Mouse (Mus musculus) fibroblast of lung, adult 2 months (primary cell): ENCODE data around the gene Olfr1377.
"Not testable (repeated sequence)": the region's sequence is repeated elsewhere in the genome, so short reads cannot be mapped to it uniquely, and the experiment has no call there.

Experiments
- DNase-seq: peaks from one replicate; pipeline ENCODE4 v3.0.0-alpha.2; 2011; ENCODE audit warnings: low read depth

The Olfr1377 gene

DNA sequence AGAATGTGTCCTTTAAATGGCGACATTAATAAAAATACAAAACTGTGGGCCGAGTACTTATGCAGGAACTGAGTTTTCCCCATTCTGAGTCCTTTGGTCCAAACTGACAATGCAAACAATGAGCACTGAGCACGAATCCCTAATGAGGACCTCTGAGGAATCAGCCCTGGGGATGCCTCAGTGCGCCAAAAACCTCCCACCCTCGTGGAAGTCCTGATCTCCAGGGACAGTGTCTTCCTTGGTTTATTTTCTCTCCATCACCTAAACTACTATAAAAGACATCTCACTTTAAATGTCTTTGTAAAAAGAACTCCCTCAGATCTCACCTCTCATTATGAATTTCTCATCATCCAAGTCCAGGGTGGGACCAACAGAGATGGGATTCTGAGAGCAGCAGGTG is at the start of gene Olfr1377:
Olfr1377 (plus strand) TSS at position 301 of the 400 bp plus-strand sequence.
- DNase-seq: no peak

DNA sequence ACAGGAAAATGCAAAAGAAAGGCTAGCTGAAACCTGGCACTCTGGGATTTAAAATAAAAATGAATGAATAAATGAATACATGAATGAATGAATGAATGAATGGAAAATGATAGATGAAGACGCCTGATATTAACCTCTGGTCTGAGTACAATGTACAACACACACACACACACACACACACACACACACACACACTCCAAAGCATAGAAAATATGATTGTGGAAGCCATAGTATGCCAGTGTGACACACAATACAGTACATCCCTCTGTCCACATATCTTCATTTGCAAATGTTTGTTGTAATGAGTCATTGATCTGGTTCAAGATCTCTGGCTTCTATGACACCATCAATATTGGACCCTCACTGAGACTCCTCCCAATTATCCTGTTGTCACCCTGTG is 49.7 kb upstream of the Olfr1377 start:
- DNase-seq: no peak

DNA sequence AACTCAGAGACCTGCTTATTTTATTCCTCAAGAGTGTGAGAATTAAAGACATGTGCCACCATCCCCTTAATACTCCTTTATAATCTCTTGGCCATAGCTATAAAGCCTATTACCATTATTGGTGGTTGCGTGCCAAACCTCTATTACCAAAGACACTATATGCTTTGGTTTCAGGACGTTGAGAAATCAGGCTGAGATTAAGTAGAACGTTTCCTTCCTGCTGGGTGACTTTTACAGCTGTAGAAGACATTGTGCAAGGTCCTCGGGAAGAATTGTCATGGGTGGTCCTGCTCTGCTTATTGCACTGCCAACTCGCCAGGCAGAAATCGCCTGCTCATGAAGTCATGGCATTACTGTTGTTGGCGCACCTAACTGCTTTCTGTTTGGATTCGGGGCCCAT is 43.3 kb upstream of the Olfr1377 start:
- no peak for DNase-seq

DNA sequence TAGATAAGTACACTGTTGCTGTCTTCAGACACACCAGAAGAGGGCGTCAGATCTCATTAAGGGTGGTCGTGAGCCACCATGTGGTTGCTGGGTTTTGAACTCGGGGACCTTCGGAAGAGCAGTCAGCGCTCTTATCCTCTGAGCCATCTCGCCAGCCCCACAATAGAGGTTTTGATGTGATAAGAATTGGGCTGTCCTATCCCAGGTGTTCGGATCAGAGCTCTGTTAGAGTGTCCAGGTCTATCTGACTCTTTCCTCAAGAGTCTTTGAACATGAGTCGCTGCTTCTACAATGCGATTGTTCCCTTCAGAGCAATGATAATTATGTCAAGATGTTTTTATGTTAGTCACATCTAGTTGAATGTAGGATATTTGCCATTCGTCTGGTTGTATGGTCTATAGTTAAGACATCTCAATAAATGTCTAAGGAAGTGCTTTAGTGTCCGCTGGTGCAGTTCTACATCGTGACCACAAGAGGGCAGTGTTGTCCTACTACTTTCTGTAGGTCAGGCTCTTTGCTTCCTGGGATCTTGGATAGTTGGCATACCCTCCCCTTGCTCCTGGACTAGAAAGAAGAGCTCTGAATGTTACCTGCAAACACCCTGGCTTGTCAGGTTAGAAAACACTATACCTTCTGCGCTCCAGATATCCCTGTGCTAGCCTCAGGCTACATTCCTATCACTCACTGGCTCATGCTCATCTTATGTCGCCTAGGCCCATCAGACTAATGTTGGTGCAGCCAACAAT is 42.0 kb upstream of the Olfr1377 start:
- DNase-seq: peak; percentile 22

DNA sequence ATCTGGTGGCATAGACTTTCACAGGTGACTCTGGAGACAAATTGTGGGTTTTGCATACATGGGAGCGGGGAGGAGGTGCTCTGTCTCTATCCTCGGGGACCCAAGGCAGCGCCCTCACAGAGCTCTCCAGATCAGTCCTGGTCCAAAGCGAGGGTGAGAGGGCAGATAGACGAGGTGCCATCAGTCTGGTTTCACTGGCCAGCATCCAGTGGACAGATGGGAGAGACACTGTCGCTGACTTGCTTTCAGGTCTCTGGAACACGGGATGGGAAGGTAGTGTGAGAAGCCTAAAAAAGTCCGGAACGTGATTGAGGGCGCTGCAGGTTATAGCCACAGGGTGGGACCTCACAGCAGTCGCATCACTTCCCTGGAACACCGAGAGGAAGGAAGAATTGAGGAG is 39.4 kb upstream of the Olfr1377 start:
- no peak for DNase-seq

DNA sequence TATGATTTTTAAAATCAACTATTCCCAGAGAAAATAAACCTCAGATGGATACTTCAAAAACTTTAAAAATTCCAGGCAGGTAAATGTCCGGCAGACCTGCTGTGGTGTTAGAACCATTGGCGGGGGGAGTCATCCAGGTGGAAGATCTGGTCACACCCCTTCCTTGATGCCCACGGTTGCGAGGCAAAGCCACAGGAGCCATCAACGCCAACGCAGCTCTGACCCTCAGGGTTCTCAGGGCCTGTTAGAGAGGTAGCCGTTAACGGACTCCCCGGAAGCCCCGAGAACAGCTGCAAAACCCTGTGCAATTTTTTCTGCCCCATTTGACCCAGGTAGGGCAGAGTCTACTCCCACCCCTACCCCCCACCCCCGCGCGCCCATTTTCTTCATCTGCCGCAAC is 38.3 kb upstream of the Olfr1377 start, which contains the start of gene 4933414I15Rik:
4933414I15Rik (minus strand) TSS at position 260 of the 400 bp plus-strand sequence.
- no peak for DNase-seq

DNA sequence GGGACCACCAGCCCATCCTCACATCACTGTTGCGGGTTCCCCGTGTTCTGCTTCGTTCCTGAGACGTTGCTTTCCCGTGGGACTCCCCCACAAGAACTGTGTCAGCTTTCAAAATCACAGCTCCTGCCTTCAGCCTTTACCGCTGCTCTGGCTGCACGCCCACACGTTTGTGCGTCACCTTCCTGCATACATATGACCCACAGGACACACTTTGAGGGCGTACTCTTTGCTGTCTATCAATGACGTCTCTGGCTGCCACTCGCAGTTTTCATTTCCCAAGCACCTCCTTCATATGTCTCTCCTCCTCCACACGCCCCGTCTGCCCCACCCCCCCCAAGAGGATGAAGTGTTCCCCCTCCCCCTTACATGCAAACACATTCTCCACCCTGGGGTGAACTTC is 29.5 kb upstream of the Olfr1377 start:
- DNase-seq: no peak

DNA sequence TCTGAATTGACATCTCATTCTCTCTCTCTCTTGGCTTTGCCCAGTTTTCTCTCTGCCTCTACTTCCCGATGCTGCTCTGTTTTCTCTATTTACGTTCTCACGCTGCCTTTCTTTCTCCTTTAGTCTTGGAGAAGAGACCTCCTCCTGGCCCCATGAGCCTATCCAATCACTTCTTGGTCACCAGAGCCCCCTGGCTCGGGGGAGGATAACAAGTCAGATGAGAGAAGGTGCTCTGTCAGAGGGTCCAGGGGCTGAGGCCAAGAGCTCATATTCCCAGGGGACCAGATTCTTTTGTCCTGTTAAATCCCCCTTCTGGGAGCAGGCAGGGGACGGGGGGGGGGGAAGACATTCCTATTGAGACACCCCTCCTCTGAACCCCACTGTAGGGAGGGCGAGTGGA is 28.1 kb upstream of the Olfr1377 start, which contains the start of gene Prop1:
Prop1 (minus strand) TSS at position 101 of the 400 bp plus-strand sequence.
- no peak for DNase-seq

DNA sequence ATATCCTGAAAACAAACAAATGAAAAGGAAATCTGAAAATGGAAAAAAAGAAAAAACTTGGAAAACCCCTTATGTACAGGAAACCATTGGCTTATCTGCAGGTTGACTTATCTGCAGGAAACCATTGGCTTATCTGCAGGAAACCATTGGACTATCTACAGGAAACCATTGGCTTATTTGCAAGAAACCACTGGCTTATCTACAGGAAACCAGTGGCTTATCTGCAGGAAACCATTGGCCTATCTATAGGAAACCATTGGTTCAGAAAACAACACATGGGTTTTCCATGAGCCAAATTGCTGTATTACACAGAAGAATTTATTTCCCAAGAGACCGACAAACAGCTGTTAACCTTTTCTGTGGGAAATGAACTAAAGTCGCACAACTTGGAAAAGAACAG is 16.9 kb upstream of the Olfr1377 start:
- no peak for DNase-seq

DNA sequence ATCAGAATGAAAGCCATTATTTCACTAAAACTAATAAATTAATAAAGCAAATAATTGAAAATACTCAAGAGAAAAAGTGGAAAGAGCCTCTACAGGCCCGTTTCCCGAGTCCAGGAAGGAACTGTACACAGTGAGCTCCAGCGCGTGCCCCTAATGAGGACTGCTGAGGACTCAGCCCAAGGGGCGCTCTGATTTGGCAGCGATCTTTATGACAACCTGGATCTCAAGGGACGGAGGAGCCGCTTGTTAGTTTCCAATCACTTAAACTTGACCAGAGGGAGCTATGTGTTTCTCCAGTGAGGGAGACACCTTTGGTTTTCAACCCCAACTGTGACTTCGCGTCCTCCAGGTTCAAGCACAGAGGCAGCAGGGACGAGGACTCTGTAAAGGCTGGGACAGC is 15.5 kb upstream of the Olfr1377 start, which contains the start of gene Olfr1378:
Olfr1378 (plus strand) TSS at position 301 of the 400 bp plus-strand sequence.
- no peak for DNase-seq

DNA sequence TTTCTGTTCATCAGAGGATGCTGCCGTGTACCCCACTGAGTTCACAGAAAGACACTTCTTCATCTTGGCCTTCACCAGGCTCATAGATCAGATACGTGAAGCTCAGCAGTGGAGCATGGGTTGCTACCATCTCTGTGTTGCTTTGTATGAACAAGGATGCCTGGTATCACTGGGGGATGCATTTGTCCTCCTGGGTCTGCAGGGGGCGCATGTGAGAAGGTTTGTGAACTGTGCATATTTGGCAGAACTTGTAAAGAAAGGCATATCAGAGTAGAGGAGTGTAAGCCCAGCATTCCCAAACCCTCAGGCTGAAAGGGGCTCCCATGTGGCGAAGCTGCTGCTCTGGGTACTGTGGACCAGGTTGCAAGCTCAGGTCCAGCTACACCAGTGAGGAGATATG is 4.6 kb upstream of the Olfr1377 start:
- no peak for DNase-seq

DNA sequence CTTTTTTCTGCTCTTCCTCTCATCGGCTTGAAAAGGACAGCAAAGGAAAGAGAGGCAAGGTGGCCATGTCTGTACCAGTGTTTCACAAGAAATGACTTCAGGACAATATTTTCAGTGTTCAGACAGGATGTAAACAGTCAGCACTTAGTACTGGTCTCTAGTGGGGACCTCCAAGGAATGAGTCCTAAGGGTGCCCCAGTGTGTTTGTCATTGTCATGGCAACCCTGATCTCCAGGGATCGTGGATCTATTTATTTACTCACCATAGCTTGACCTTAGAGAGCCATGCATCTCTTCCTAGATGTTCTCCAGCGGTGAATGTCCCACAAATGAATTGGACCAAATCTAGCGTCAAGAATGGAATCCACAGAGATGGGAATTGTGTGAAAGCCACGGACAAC is 21.5 kb downstream of the Olfr1377 start, which contains the start of gene Olfr51:
Olfr51 (plus strand) TSS at position 301 of the 400 bp plus-strand sequence.
- DNase-seq: no peak

DNA sequence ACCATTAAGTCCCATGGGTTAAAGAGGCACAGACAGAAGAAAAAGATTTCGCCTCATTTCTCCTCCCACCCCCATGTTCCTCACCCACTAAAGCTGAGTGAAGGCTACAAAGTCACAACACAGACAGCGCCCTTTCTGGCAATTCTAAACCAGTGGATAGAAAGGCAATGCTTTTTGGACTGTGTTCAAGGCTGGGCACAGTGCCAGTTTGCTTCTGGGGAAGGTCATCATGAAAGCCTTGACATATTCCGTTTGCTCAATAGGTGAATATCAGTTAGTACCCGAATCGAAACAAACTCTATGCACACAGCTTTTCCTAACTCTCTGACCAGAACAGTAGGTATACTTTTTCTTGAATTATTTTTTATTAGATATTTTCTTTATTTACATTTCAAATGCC is 30.1 kb downstream of the Olfr1377 start:
- no peak for DNase-seq

DNA sequence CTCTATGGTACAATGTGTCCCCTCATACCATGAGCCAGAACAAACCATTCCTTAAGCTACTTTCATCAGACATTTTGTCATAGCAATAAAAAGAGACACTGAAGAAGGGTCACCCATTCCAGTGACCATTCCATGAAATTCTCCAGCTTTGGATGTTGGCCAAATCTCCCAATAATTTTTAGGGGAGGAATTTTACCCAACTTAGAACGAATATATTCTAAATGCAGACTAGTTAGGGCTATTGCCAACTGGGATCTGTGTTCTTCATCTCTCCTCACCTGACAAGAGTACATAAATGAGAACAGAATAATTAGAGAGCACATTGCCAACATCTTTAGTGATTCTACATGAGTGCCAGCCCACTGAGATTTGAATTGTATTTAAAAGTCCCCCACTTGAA is 32.2 kb downstream of the Olfr1377 start, which contains the start of gene Olfr54:
Olfr54 (plus strand) TSS at position 301 of the 400 bp plus-strand sequence.
- no peak for DNase-seq

DNA sequence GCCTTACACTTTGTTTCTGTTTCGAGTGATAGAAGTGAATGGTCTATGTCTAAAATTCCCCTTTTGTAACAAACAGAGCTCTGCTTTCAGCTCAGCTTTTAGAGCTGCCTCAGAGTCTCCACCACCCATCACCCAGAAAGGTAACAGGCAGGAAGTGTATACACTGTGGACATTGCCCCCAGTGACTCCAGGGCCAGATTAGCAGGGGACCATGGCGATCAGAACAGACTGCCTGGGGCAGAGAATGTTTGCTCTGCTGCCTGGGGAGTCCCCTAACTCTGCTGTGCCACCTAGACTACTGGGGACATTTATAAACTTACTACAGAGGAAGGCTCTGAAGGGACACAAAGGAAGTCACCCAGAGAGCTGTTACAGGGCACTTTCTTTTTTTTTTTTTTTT is 34.6 kb downstream of the Olfr1377 start:
- DNase-seq: no peak

DNA sequence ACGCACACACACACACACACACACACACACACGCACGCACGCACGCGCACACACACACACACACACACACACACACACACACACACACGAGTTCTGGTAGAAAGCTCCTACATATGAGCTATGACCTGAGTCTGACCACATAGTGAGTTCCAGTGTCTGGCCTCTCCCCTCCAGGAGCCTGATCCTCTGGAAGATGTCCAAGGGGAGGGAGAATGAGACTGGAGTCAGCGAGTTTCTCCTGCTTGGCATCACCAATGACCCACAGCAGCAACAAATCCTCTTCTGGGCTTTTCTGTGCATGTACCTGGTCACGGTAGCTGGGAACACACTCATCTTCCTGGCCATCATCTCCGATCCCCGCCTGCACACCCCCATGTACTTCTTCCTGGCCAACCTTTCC is 45.0 kb downstream of the Olfr1377 start:
- DNase-seq: not testable (repeated sequence)

DNA sequence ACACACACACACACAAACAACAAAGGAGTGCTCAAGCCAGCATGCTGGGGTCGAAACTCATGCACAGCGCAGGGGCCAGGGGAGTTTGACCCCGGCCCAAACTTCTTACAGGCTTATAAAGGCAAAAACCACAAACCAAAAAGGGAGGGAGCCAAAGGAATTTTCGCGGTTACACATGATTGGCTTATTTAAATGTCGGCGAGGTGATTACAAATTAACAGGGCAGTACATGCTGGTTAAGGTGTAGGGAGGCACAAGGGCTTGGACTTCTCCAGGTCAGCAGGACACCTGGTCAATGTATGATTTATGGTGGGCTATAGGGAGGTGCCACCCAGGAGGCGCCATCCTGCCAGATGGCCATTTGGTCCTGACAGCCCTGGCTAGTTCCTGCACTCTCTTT is 47.6 kb downstream of the Olfr1377 start:
- not testable (repeated sequence) for DNase-seq

DNA sequence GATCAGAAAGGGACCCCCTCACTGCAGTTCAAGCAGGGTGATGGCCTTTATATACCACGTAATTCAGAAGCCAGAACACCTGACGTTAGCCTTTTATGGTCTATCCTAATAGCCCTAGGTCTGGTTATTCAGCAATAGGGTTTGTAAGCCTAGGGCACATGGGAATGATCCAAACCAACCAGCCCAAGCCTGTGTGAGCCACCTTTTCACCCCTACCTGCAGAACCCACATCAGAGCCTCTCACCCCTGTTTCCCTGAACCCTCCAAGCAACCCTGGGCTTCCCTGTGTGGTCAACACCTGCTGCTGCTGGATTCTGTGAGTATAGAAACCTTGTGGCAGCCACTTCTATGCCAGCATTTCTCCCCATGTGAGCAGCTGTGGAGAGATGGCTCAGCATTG is 48.5 kb downstream of the Olfr1377 start:
- DNase-seq: no peak

DNA sequence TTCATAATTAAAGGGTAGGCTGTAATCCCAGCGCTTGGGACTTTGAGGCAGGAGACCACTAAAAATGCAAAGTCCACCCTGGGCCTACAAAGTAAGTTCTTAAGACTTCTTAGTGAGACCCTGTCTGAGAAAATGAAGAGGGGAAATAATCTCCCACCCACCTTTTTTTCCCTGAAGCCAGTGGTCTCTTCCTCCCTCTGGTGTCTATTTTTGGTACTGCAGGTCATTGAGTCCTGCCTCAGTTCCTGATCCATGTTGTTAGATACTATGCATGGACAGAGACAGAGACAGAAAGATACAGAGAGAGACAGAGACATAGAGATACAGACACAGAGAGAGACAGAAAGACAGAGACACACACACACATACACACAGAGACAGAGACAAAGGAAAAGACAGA is 51.1 kb downstream of the Olfr1377 start:
- DNase-seq: no peak

DNA sequence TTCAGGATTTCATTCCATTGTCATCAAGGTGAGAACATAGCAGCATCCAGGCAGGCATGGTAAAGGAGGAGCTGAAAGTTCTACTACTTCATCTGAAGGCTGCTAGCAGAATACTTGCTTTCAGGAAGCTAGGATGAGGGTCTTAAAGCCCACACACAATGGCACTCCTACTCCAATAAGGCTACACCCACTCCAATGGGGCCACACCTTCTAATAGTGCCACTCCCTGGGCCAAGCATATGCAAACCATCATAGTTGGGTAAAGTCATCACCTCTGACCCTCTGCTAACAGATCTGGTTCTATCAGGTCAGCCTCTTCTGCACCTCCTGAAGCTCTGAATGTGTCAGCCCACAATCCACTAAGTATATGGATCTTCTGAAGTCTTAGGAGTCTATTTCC is 52.4 kb downstream of the Olfr1377 start:
- not testable (repeated sequence) for DNase-seq

DNA sequence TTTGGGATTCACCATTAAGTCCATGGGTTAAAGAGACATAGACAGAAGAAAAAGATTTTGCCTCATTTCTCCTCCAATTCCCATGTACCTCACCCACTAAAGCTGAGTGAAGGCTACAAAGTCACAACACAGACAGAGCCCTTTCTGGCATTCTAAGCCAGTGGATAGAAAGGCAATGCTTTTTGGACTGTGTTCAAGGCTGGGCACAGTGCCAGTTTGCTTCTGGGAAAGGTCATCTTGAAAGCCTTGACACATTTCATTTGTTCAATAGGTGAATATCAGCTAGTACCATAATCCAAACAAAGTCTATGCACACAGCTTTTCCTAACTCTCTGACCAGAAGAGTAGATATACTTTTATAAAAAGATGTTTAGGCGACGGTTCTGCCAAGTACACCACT is 54.2 kb downstream of the Olfr1377 start:
- no peak for DNase-seq
